Mouse (Mus musculus) frontal cortex, postnatal 10 days (tissue): Measurements from ENCODE around the gene Gm6034.
A peak's percentile ranks its signal among the peaks of the same experiment; 100 is the strongest.
"Not testable (repeated sequence)": the region's sequence is repeated elsewhere in the genome, so short reads cannot be mapped to it uniquely, and the experiment has no call there.

Experiments
- DNase-seq, 2 experiments: peaks; one replicate each; pipeline ENCODE4 v3.0.0; 2022; ENCODE audit warnings: low spot score in 2 of 2, mixed read lengths in 1 of 2

The Gm6034 gene

DNA sequence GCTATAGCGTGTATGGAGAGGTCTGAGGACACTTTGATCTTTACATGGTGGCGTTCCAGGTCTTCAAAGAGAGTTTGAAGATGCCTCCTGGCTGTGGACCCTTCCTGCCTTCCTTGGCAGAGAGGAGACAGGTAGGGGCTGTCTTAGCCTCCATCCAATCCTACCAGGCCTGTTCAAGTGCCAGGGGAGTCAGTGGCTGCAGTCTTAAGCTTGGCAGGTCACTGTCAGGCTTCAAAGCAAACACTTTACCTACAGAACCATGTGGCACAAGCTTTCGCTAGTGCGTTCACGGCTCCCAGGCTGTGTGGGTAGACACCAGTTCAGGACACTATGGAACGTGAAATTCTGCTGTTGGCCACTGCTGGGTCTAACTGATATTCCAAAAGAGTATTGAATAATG lies 19.8 kb upstream of the Gm6034 start:
- no peak for DNase-seq

DNA sequence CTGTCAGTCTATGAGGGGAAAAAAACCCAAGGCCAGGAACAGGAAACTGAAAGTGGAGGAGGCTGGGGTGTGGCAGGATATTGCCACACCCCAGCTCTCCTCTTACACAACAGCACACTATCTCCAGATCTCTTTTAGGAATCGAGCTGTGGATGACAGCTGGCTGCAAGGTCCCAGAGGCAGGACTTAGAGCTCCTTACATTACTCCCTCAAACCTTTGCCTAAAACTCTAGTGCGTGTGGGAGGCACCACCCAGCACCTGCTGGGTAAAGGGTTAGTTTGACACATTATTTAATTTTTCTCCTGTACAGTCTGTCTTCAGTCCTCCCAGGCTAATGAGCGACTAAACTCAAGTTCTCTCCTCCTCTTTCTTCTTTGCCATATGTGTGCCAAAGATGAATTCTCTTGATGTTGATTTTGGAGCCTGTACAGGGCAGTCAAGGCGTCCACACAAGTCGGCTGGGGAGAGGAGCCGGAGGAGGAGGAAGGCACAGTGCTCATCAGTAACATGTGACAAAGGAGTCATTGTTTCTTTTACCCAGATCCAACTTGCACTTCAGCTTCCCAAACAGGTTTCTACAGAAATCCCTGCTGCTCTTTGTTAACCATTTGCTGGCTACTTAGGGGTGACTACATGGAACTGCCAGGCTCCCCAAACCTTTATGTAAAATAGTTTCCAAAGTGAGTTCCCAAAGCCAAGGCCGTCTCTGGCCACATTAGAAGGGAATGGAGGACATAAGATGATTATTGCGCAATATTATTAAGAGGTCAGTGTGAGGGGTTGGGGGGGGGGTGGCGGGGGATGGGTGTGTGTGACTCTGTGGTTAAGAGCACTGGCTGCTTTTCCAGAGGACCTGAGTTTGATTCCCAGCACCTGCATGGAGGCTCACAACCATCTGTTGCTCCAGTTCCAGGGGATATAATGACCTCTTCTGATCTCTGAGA lies 18.8 kb upstream of the Gm6034 start:
- no peak for DNase-seq

DNA sequence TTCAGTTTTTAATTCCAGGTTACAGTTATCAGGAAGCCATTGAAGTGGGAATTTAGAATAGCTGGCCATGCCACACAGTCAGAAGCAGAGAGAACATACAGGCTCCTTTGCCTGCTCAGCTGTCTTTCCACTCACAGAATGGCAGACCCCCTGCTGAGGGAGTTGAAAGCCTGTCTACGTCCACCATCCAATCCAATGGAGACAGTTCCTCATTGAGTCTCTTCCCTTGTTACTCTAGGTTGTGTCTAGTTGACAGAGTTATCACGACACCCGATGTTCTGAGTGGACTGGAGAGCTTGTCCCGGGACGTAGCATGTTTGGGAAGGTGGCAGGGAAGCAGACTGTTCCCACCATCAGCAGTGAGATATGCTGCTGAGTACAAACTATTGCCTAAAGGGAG lies 17.6 kb upstream of the Gm6034 start:
- DNase-seq, result no peak

DNA sequence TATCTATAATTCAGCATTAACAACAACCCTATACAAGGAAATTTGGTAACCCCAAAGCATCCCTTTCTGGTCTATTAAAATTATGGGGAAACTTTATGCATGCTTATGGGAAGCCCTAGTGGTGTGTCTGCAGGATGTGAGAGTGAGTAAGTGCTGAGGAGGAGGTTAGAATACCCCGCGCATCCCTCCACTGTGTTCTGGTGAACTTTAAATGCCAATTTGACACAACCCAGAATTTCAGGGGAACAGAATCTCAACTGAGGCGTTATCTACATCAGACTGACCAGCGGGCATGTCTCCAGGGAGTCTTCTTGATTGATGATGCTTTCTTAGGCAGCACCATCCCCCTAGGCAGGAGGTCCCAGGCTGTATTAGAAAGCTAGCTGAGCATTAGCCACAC lies 16.9 kb upstream of the Gm6034 start:
- no peak for DNase-seq

DNA sequence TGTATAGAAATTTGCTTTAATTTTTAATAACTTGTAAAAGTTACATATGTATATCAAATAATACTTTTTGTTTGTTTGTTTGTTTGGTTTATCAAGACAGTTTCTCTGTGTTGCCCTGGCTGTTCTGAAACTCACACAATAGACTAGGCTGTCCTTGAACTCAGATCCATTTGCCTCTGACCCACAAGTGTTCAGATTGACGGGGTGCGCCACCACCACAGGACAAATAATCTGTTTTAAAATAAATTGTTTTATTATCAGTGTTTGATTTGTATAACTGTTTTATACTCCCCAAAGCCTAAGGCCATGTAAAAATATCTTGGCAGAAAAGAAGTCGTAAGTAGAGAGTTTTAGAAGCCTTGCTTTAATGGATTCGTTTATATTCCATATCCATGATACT lies 15.1 kb upstream of the Gm6034 start:
- no peak for DNase-seq

DNA sequence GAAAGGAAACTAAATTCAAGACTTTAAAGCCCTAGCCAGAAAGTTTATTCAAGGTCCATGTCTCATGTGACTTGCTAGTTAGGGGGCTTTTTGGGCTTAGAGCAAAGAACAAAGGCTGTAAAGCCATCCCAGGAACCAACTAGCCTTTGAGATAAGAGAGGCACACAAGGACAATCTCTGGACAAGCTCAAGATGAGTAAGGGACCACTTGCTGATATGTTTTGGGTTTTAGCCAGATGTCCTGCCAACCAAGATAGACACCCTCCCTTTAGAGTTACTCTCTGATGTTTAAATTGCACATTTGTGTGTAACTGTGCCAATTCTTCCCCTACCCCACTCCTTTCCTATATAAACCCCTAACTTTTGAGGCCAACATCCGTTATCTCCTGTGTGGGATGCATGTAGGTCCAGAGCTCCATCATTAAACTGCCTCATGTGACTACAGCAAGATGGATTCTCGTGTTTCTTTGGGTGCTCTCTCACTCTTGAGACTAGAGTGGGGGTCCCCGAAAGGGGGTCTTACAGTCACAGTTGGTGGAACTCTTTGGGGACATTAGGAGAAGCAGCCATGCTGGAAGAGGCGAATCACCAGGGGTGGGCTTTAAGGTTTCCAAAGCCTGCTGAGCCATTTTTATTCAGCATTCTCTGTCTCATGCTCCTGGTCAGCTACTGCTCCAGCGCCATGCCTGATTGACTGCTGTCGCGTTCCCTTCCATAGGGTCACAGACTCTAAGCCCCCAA lies 13.7 kb upstream of the Gm6034 start:
- DNase-seq, result no peak

DNA sequence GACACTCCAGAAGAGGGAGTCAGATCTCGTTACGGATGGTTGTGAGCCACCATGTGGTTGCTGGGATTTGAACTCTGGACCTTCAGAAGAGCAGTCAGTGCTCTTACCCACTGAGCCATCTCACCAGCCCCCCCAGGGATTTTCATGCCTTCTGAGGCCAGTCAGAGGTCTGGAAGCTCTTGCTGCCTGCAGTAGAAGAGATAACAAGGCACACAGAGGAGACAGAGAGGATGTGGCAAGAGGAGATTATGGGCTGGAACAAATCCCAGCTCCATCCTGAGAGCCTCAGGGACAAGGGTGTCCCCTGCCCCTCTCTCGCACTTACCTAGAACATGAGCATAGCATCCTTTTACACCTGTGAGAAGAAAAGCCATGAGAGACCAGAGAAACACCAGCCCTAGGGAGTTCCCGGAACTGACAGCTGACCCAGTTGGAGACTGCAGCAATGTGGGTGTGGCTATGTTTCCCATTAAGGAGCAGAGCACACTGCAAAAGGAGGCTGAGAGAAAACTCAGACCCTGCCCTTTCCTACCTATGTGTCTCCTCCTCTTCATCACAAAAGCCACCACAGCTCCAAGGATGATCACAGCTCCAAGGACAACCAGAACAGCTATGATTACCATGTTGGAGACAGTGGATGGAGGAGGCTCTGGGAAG lies 12.6 kb upstream of the Gm6034 start:
- DNase-seq, result not testable (repeated sequence)

DNA sequence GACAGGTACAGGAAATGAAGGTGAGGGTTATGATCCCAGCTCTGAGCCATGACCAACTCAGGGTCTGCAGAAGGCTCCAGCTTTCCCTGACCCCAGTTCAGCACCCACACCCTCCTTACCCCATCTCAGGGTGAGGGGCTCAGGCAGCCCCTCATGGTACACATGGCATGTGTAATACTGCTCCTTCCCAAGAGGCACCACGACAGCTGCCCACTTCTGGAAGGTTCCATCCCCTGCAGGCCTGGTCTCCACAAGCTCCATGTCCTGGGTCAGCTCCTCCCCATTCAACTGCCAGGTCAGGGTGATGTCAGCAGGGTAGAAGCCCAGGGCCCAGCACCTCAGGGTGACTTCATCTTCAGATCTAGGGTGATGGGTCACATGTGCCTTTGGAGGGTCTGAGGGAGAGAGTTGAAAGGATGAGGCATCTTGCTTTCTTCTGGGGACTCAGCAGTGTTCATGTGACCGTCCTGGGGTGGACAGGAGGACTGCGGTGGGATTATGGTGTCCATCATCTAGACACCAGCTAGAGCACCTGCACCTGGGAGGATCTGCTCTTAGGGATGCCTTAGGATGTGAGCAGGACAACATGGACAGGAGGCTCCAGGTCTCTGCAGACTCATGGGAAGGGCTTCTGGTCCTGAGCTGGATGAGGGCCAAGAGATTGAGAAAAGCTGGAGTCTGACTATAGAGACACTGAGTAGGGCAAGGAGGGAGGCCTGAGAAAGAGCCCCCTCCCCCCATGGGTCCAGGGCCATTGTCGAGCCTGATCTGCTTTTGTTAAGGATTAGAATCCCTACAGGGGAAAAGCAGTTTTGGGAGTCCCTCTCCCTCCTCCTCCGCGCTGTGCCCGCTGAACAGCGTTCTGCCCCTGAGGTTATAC lies 11.8 kb upstream of the Gm6034 start:
- DNase-seq, result not testable (repeated sequence)

DNA sequence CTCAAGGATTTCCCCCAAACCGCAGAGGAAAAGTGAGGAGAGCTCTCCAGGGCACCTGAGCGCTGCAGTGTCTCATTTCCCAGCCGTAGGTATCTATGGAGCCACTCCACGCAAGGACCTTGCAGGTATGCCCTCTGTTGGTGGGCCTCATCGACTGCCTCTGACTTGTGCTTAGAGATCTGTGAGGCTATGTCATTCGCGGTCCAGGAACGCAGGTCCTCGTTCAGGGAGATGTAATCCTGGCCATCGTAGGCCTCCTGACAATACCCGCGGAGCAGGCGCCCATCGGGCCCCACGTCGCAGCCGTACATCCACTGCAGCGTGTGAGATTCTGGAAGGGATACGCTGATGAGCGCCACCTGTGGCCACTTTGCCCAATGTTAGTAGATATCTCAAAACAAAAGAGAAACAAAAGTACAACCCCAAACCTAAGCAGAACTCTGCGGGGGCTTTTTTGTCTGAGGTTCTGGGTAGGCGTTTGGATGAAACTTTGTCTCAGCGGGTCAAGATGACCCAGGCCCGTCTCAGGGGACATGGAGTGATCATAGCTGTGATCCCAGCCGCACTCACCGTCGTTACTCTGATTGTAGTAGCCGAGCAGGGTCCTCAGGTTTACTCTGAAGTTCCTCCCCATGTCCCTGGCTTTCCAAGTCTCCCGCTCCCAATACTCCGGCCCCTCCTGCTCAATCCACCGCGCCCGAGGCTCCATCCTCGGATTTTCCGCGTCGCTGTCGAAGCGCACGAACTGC lies 11.0 kb upstream of the Gm6034 start:
- not testable (repeated sequence) for DNase-seq

DNA sequence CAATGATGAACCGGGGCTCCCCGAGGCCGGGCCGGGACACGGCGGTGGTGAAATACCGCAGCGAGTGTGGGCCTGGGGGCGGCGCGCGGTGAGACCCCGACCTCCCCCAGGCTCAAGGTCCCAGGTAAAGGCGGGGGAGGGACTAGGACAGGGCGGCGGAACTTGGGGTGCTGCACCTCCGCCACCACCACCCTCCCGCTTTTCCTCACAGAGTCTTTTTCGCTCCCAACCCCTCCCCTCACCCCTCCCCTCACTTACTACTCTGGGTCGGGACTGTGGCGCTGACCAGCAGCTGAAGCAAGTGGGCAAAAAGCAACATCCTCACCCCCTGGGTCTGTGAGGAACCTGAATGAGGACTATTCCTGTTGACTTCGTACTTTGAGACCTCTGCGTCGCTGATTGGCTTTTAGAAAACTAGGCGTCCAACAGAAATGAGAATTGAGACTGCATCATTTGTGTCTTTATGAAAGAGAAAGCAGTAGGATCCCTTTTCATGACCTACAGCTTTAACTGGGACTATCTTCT lies 10.3 kb upstream of the Gm6034 start, which contains the start of gene H2-T23:
H2-T23 (minus strand) TSS at position 505 of the 525 bp plus-strand sequence.
- DNase-seq, result not testable (repeated sequence)

DNA sequence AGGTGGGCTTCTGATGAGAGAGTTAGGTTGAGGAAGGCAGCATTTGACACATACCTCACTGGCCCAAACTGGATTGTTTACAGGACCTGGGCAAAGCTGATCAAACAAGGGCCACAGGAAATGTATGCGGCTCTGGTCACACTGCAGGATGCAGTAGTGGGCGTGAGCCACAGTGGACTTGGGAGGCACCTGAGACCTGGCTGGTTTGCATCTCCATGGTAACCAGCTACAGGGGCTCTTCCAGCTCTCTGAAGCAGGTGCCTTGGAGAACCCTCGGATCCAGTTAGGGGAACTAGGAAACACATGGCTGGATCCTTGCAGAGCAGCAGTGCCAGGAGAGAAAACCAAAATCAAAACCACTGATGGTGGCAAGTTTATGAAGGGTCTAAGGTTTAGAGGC lies 8.2 kb upstream of the Gm6034 start:
- DNase-seq, result not testable (repeated sequence)

DNA sequence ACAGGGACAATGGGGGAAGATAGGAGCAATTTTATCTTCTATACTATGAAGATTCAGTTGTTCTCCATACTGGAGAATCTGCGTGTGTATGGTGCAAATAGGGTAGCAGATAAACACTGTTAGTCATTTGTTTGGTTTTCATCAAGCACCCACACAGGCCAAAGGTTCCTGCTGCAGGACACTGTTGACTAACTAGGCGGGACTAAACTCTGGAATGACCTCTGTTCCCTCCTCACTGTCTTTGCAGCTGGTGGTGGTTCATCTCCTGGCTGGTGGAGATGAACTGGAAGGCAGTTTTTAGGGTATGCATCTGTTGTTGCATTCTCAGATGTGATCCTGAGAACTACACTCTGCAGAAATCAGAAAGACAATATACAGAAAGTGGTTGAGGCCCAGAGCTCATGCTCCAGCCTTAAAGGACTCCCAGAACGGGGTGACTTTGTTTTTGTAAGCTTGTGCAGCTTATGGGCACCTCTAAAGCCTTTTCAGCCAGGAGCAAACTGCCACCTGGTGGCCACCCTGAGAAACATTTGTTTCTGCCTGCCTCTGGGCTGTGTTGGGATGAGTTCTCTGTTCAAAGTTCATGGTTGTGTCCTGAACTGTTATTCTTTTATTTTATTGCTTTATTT lies 7.6 kb upstream of the Gm6034 start:
- not testable (repeated sequence) for DNase-seq

DNA sequence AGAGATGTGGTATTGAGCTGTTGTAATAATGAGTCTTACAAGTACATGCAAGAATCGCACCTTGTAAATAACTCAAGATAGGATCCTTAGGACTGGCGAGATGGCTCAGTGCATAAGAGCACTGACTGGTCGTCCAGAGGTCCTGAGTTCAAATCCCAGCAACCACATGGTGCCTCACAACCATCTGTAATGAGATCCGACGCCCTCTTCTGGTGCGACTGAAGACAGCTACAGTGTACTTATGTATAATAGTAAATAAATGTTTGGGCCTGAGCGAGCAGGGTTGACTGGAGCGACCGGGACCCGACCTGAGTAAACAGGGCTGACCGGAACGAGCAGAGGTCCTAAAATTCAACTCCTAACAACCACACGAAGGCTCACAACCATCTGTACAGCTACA lies 6.6 kb upstream of the Gm6034 start:
- DNase-seq, result not testable (repeated sequence)

DNA sequence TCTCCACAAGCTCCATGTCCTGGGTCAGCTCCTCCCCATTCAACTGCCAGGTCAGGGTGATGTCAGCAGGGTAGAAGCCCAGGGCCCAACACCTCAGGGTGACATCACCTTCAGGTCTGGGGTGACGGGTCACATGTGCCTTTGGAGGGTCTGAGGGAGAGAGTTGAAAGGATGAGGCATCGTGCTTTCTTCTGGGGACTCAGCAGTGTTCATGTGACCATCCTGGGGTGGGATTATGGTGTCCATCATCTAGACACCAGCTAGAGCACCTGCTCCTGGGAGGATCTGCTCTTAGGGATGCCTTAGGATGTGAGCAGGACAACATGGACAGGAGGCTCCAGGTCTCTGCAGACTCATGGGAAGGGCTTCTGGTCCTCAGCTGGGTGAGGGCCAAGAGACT lies 2.2 kb upstream of the Gm6034 start:
- DNase-seq, result not testable (repeated sequence)

DNA sequence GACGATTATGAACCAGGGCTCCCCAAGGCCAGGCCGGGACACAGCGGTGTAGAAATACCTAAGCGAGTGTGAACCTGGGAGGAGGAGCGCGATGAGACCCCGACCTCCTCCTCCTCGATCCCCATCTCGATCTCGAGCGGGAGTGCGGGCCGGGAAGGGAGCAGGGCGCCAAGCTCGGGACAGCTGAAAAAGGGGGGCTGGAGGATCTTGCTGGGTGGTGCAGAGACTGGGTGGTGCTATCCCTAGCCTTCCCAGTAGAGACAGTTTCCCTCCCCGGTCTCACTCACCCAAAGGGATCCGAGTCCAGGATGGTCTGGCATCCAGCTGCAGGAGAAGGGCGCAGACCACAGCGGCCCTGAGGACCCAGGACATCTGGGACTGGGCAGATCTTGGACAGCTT lies 706 bp upstream of the Gm6034 start:
- not testable (repeated sequence) for DNase-seq

DNA sequence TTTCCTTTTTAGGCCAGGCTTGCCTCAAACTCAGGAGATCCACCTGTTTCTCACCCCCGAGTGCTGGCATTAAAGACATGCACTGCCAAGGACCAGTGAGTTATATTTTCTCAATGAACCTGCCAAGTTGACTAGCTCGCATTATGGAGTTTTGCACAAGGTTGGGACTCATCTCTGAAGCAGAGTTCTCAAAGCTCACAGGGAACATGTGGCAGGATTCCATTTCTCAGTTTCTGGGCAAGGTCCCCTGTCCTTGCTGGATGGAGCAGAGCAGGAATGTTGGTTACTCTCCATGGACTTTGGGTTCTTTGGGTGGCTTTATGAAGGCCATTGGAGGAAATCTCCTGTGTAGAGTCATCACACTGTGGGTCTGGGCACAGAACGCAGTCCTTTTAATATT lies 525 bp downstream of the Gm6034 start:
- DNase-seq, result no peak

DNA sequence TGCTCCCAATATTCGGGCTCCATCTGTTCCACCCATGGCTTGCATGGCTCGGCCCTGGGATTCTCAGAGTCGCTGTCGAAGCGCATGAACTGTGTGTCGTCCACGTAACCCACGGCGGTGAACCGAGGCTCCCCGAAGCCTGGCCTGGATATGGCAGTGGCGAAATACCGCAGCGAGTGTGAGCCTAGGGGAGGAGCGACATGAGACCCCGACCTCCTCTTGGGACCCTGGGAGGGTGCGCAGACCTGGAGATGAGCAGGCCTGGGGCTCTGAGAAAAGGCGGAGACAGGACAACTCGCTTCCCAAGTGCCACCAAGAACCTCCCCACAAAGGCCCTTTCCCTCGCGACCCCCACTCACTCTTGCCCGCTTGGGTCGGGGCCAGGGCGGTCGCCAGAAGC lies 15.2 kb downstream of the Gm6034 start:
- DNase-seq, result not testable (repeated sequence)

DNA sequence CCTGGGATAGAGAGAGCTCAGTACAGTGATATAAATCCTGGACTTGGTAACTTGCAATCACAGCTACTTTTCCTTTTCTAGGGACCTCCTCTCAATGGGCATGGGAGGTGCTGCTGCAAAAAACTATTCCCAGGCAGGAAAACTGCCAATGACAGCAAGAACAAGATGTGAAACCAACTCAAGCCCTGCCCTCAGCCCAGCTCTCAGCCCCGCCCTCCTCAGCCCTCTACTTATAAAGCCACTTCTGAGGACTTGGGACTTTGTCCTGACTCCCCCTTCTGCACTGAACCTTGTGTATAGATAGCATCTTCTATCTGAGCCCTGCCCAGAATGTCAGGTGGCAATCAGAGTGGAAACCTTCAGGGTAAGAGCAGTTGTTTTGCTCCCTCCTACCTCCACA lies 15.6 kb downstream of the Gm6034 start, which contains the start of gene Gm11127:
Gm11127 (minus strand) TSS at position 10 of the 400 bp plus-strand sequence.
- not testable (repeated sequence) for DNase-seq

DNA sequence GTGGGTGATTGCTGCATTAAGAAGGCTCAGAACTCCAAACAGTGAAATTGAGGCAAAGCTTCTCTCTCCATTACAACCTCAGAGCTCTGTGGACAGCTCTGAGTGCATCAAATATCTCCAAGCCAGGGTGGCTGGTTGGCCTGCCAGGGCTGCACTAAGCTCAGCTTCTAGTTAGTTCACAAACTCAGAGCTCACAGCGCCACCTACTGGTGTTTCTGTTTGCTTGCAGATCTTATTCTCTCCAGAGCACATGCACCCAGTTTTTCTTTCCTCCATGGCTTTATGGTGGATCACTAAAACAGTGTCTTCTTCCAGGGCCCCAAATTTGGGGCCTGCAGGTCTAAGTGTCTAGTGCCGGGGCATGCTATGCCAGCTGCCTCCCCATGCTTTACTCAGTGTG lies 18.1 kb downstream of the Gm6034 start:
- DNase-seq, result peak; percentile 56 to 84

DNA sequence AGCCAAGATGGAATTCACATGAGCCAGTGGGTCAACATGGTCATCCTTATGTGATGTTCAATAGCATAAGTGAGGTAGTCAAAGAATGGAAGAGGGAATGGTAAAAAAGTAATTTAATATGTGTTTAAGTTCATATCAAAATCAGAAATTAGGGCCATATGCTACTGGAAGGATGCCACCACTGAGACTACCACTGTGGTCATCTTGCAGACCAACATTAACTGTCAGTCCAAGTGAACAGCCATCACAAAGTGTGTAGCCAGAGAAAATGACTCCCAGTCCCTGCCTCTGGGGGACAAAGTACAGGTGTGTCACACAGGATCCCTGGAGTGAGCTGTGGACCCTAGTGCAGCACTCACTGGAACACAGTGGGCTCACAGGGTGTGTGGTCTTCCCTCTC lies 39.1 kb downstream of the Gm6034 start:
- not testable (repeated sequence) for DNase-seq
